Mouse (Mus musculus): Measurements from ENCODE around the gene Cry2. TPM values are rescaled to one million over a fixed set of nuclear protein-coding genes. Genes with fewer than 3 reads are reported as not detected.

Cry2 gene
- total RNA-seq, 2 experiments from 2014 or later: 9.6 to 21.0 TPM

Other genes with a start within 250 kb of the Cry2 start
- gene Pex16, start 59.4 kb downstream of the Cry2 start, total RNA-seq (2014; fragmentation: Nextera tagmentation): 13.1 and 25.7 TPM in 2 replicates
- gene Pex16, start 59.4 kb downstream of the Cry2 start, total RNA-seq (2017): 12.1 and 17.2 TPM in 2 replicates
- not detected in 2 replicates for gene Large2, start 59.2 kb downstream of the Cry2 start, total RNA-seq (2014; fragmentation: Nextera tagmentation)
- gene Large2, start 59.2 kb downstream of the Cry2 start, total RNA-seq (2017): not detected in 2 replicates
- gene 1700029I15Rik, start 51.5 kb downstream of the Cry2 start, total RNA-seq (2014; fragmentation: Nextera tagmentation): 1.2 and 1.5 TPM in 2 replicates
- gene 1700029I15Rik, start 51.5 kb downstream of the Cry2 start, total RNA-seq (2017): 1.1 and 2.5 TPM in 2 replicates
- not detected in 2 replicates for gene Mapk8ip1, start 32.8 kb downstream of the Cry2 start, total RNA-seq (2014; fragmentation: Nextera tagmentation)
- gene Mapk8ip1, start 32.8 kb downstream of the Cry2 start, total RNA-seq (2017): not detected in 2 replicates
- gene Slc35c1, start 26.5 kb upstream of the Cry2 start, total RNA-seq (2014; fragmentation: Nextera tagmentation): 27.9 and 29.0 TPM in 2 replicates
- gene Slc35c1, start 26.5 kb upstream of the Cry2 start, total RNA-seq (2017): 8.4 and 9.6 TPM in 2 replicates
- 1.5 TPM in 1 of 2 replicates, not detected in the other for gene Chst1, start 165.7 kb upstream of the Cry2 start, total RNA-seq (2014; fragmentation: Nextera tagmentation)
- 0.27 and 0.28 TPM in 2 replicates for gene Chst1, start 165.7 kb upstream of the Cry2 start, total RNA-seq (2017)

Data from megakaryocyte-erythroid progenitor cell, adult 5-6 weeks (primary cell).